32 mouse cellular contexts compared by ENCODE assay signal in genomic region chrX:159503181-159503580, GRCm38 (mm10).
"Had no signal": no experiment of that assay in that cellular context is flagged by ENCODE, and none has a peak within 500 bp of the region (broad histone marks: within the 10 kb centered on the region; RNA-seq: fewer than 3 reads in every experiment).

No protein-coding gene starts in this region.

- H3K36me3 ChIP-seq: limb, embryonic 10.5 days; limb, embryonic 12.5 days; limb, embryonic 13.5 days; limb, embryonic 15.5 days; liver, embryonic 12.5 days; liver, embryonic 13.5 days; liver, embryonic 15.5 days; lung, embryonic 15.5 days; midbrain, embryonic 10.5 days; midbrain, embryonic 12.5 days; midbrain, embryonic 13.5 days; midbrain, embryonic 15.5 days; neural tube, embryonic 12.5 days; neural tube, embryonic 13.5 days had no signal

- H3K4me1 ChIP-seq: limb, embryonic 10.5 days; limb, embryonic 12.5 days; limb, embryonic 13.5 days; limb, embryonic 15.5 days; liver, embryonic 12.5 days; liver, embryonic 13.5 days; liver, embryonic 15.5 days; lung, embryonic 15.5 days; midbrain, embryonic 10.5 days; midbrain, embryonic 12.5 days; midbrain, embryonic 13.5 days; midbrain, embryonic 15.5 days; neural tube, embryonic 12.5 days; neural tube, embryonic 13.5 days had no signal

- ATAC-seq: liver, embryonic 12.5 days; lung, postnatal 0 days; midbrain, embryonic 13.5 days; midbrain, embryonic 15.5 days; midbrain, embryonic 16.5 days had no signal

- H3K27me3 ChIP-seq: limb, embryonic 15.5 days; liver, embryonic 12.5 days; liver, embryonic 13.5 days; liver, embryonic 15.5 days; lung, embryonic 15.5 days; megakaryocyte, embryonic 14.5 days; midbrain, embryonic 13.5 days; midbrain, embryonic 15.5 days; neural tube, embryonic 12.5 days; neural tube, embryonic 13.5 days had no signal

- H3K4me2 ChIP-seq: limb, embryonic 12.5 days; limb, embryonic 13.5 days; limb, embryonic 15.5 days; liver, embryonic 11.5 days; liver, embryonic 12.5 days; liver, embryonic 13.5 days; liver, embryonic 15.5 days; lung, embryonic 14.5 days; lung, embryonic 15.5 days; midbrain, embryonic 11.5 days; midbrain, embryonic 12.5 days; midbrain, embryonic 13.5 days; midbrain, embryonic 15.5 days; neural tube, embryonic 12.5 days; neural tube, embryonic 13.5 days had no signal

- H3K9me3 ChIP-seq: limb, embryonic 10.5 days; limb, embryonic 12.5 days; limb, embryonic 13.5 days; limb, embryonic 15.5 days; liver, embryonic 12.5 days; liver, embryonic 13.5 days; liver, embryonic 15.5 days; lung, embryonic 15.5 days; megakaryocyte, embryonic 14.5 days; midbrain, embryonic 10.5 days; midbrain, embryonic 12.5 days; midbrain, embryonic 13.5 days; midbrain, embryonic 15.5 days; neural tube, embryonic 12.5 days; neural tube, embryonic 13.5 days had no signal

- H3K9ac ChIP-seq: limb, embryonic 12.5 days; limb, embryonic 13.5 days; limb, embryonic 15.5 days; liver, embryonic 12.5 days; liver, embryonic 13.5 days; liver, embryonic 14.5 days; liver, embryonic 15.5 days; lung, embryonic 14.5 days; lung, embryonic 15.5 days; midbrain, embryonic 12.5 days; midbrain, embryonic 13.5 days; midbrain, embryonic 15.5 days; neural tube, embryonic 12.5 days; neural tube, embryonic 13.5 days had no signal

- H3K27ac ChIP-seq: limb, embryonic 10.5 days; limb, embryonic 12.5 days; limb, embryonic 13.5 days; limb, embryonic 15.5 days; liver, embryonic 12.5 days; liver, embryonic 13.5 days; liver, embryonic 14.5 days; liver, embryonic 15.5 days; lung, embryonic 15.5 days; macrophage; midbrain, embryonic 10.5 days; midbrain, embryonic 12.5 days; midbrain, embryonic 13.5 days; midbrain, embryonic 15.5 days; neural tube, embryonic 12.5 days; neural tube, embryonic 13.5 days had no signal

- DNase-seq: left cerebral cortex, postnatal 4 days; liver; liver, embryonic 13.5 days; lung, adult 18-20 months; lung, adult 2 months; lung, embryonic 14.5 days; lung, postnatal 10 days; lung, postnatal 14 days; lung, postnatal 36 days; lung, postnatal 4 days; midbrain, embryonic 14.5 days had no signal

- H3K4me3 ChIP-seq: limb, embryonic 10.5 days; limb, embryonic 12.5 days; limb, embryonic 13.5 days; limb, embryonic 15.5 days; liver, embryonic 12.5 days; liver, embryonic 13.5 days; liver, embryonic 15.5 days; lung, embryonic 15.5 days; megakaryocyte, embryonic 14.5 days; midbrain, embryonic 10.5 days; midbrain, embryonic 12.5 days; midbrain, embryonic 13.5 days; midbrain, embryonic 15.5 days; myocyte; neural tube, embryonic 12.5 days; neural tube, embryonic 13.5 days had no signal
